Mouse (Mus musculus): ENCODE data around the gene Lsm12.

DNA sequence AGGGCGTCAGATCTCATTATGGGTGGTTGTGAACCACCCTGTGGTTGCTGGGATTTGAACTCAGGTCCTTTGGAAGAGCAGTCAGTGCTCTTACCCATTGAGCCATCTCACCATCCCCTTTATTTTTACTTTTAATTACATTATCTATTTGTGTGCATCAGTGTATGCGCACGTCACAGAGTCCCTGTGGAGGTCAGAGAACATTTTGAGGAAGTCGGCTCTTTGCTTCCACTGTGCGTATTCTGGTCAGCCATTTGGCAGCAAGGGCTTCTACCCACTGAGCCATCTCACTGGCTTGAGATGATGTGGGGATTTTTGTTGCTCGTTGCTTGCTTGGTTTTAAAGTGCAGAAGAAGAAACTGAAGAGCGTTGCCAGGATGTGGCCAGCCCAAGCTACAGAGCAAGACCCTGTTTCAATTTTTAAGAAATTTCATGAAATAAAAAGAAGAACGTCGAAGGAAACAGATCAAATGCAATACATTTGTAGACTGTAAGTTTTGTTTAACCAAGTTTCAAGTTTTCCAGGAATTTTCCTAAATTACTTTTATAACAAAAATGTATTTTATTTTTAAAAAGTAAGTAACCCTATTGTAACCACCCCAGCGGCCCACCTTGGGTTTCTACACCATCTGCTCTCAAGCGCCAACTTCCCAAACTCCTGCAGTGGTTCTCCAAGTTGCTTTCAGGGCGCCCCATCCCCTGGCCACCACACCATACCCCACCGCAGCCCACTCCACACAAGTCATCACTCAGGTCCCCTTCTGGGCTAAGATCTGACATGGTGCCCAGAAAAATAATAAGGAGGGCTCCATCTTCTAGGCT, 47.3 kb downstream of the Lsm12 start:
- TF ChIP-seq CTCF (IDR thresholded peaks at IDR 0.05; ENCODE audit: control insufficient read depth, insufficient read depth, insufficient replicate concordance, low read depth, low read length) (no peak), POLR2A (IDR thresholded peaks at IDR 0.05; ENCODE audit: control insufficient read depth, low read depth, low read length) (no peak)
